Mouse (Mus musculus) gonadal fat pad, adult 2 months (tissue): ENCODE results near the gene Dcx. TPM values are rescaled to one million over a fixed set of nuclear protein-coding genes. Genes with fewer than 3 reads are reported as not detected.
A peak's percentile ranks its signal among the peaks of the same experiment; 100 is the strongest.

Experiments
- DNase-seq: peaks from one replicate; pipeline ENCODE4 v3.0.0-alpha.2; 2012; ENCODE audit warnings: low read depth
- polyA plus RNA-seq: library from polyadenylated mRNA; depleted of rRNA; stranded (reverse); fragments of >200 nt; gene quantifications from 2 replicates; pipeline ENCODE4 v1.2.3, GENCODE M21; 2012; rRNA removed

Gene Dcx
- polyA plus RNA-seq, result not detected in 2 replicates

GRCm38 (mm10) chrX:143932958-143933357, at the start of gene Dcx:
TSS of gene Dcx (minus strand) at chrX:143933311.
- no peak for DNase-seq

GRCm38 (mm10) chrX:143966249-143966648, 33.1 kb upstream of the Dcx start:
- peak; percentile 8 for DNase-seq

GRCm38 (mm10) chrX:143933671-143934070, 560 bp upstream of the Dcx start:
- no peak for DNase-seq

GRCm38 (mm10) chrX:143932530-143932929, 581 bp downstream of the Dcx start:
- DNase-seq, result no peak

GRCm38 (mm10) chrX:143931400-143932185, 1.5 kb downstream of the Dcx start:
- no peak for DNase-seq

- DNase-seq, result no peak
Measured at GRCm38 (mm10) chrX:143922070-143922469, 11.0 kb downstream of the Dcx start.

- DNase-seq, result no peak
Measured at GRCm38 (mm10) chrX:143906699-143907471, 26.2 kb downstream of the Dcx start.

GRCm38 (mm10) chrX:143904689-143905088, 28.4 kb downstream of the Dcx start:
- DNase-seq, result no peak

- no peak for DNase-seq
Measured at GRCm38 (mm10) chrX:143902300-143902699, 30.8 kb downstream of the Dcx start.

- DNase-seq, result no peak
Measured at GRCm38 (mm10) chrX:143897363-143898285, 35.5 kb downstream of the Dcx start.

GRCm38 (mm10) chrX:143896936-143897335, 36.2 kb downstream of the Dcx start:
- no peak for DNase-seq

- DNase-seq, result no peak
Measured at GRCm38 (mm10) chrX:143893180-143893579, 39.9 kb downstream of the Dcx start.

GRCm38 (mm10) chrX:143885765-143886164, 47.3 kb downstream of the Dcx start:
- no peak for DNase-seq

- no peak for DNase-seq
Measured at GRCm38 (mm10) chrX:143884953-143885352, 48.2 kb downstream of the Dcx start.

- DNase-seq, result peak; percentile 59
Measured at GRCm38 (mm10) chrX:143884299-143884698, 48.8 kb downstream of the Dcx start.

- no peak for DNase-seq
Measured at GRCm38 (mm10) chrX:143881806-143882468, 51.2 kb downstream of the Dcx start.

- DNase-seq, result no peak
Measured at GRCm38 (mm10) chrX:143879631-143880030, 53.5 kb downstream of the Dcx start.

GRCm38 (mm10) chrX:143867129-143867664, 65.9 kb downstream of the Dcx start:
- DNase-seq, result no peak

- DNase-seq, result no peak
Measured at GRCm38 (mm10) chrX:143851351-143851750, 81.8 kb downstream of the Dcx start.

GRCm38 (mm10) chrX:143849969-143850368, 83.1 kb downstream of the Dcx start:
- DNase-seq, result no peak

GRCm38 (mm10) chrX:143846637-143847036, 86.5 kb downstream of the Dcx start:
- no peak for DNase-seq
